Mouse (Mus musculus) kidney, embryonic 15.5 days (tissue): ENCODE data around the gene Arhgap17. TPM values are rescaled to one million over a fixed set of nuclear protein-coding genes. Genes with fewer than 3 reads are reported as not detected.

Experiments used
- ATAC-seq: fragments of 200-750 bp; cut with Nextera tagmentation; replicated peaks from 2 replicates; pipeline ENCODE4 v1.8.0; 2017; ENCODE audit warnings: moderate TSS enrichment; ENCODE audit not compliant: low FRiP score
- H3K27ac ChIP-seq: fragments of 300-500 bp; sonication (generic); 2 replicates; pipeline ENCODE4 v1.5.1; 2015; ENCODE audit warnings: mild to moderate bottlenecking, inconsistent platforms
- H3K27me3 ChIP-seq: fragments of 300-500 bp; sonication (generic); 2 replicates; pipeline ENCODE4 v1.6.1; 2015; ENCODE audit warnings: inconsistent platforms
- H3K36me3 ChIP-seq: fragments of 300-500 bp; sonication (generic); 2 replicates; pipeline ENCODE4 v1.6.1; 2015; ENCODE audit warnings: inconsistent platforms
- H3K4me1 ChIP-seq: fragments of 300-500 bp; sonication (generic); 2 replicates; pipeline ENCODE4 v1.6.1; 2015; ENCODE audit warnings: inconsistent platforms
- H3K4me2 ChIP-seq: fragments of 300-500 bp; sonication (generic); 2 replicates; pipeline ENCODE4 v1.6.1; 2015; ENCODE audit warnings: moderate library complexity, mild to moderate bottlenecking, inconsistent platforms
- H3K4me3 ChIP-seq: fragments of 300-500 bp; sonication (generic); replicated peaks from 2 replicates; pipeline ENCODE4 v1.5.1; 2015; ENCODE audit warnings: mild to moderate bottlenecking, inconsistent platforms
- H3K9ac ChIP-seq: fragments of 300-500 bp; sonication (generic); 2 replicates; pipeline ENCODE4 v1.6.1; 2015; ENCODE audit warnings: mild to moderate bottlenecking, inconsistent platforms
- H3K9me3 ChIP-seq: fragments of 300-500 bp; sonication (generic); replicated peaks from 2 replicates; pipeline ENCODE4 v1.6.1; 2016; ENCODE audit warnings: inconsistent platforms
- WGBS: fragments of 180-500 bp; shearing (Covaris S2); methylation state at CpG from one replicate; pipeline ENCODE4 v1.1.7; 2015; ENCODE audit warnings: mixed read lengths; 5-methylcytosine and 5-hydroxymethylcytosine counted together
- polyA plus RNA-seq: library from polyadenylated mRNA; unstranded; fragments of >200 nt; fragmentation: Nextera tagmentation; extraction: Ambion mirVana; gene quantifications from 2 replicates; pipeline ENCODE4 v1.2.1, GENCODE M21; 2015

Arhgap17 gene
- polyA plus RNA-seq, 1 experiment from 2014 or later, result 25.2 TPM

DNA sequence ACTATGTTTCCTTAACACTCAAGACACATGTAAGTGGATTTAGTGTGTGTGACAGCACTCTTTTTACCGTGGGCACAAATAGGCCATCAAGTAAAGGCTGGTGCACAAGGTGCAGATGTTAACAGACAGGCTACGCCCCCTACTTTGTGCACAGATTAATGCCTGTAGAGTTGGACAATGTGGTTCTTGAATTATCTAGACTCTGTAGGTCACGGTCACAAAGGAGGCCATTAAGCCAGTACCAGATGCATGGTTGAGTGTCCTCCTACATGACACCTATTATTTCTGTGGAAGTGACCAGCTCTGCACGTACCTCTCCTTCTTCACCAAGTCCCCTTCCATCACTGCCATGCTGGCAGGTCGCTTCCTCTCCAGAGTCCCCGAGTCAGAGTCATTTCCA is 73.6 kb downstream of the Arhgap17 start:
- Histone ChIP-seq H3K9ac (no peak overlapping the region), H3K4me2 (no peak overlapping the region), H3K9me3 (no peaks in the 10 kb centered on the region), H3K36me3 (peaks cover 93% of the 10 kb centered on the region), H3K4me1 (0 out of 2 replicates have a peak, but pooled peaks cover 6% of the 10 kb centered on the region), H3K4me3 (no peak overlapping the region), H3K27me3 (no peaks in the 10 kb centered on the region), H3K27ac (no peak overlapping the region)
- ATAC-seq, result no peak
- WGBS, result 91% methylated on average over 6 of the region's 6 CpGs

DNA sequence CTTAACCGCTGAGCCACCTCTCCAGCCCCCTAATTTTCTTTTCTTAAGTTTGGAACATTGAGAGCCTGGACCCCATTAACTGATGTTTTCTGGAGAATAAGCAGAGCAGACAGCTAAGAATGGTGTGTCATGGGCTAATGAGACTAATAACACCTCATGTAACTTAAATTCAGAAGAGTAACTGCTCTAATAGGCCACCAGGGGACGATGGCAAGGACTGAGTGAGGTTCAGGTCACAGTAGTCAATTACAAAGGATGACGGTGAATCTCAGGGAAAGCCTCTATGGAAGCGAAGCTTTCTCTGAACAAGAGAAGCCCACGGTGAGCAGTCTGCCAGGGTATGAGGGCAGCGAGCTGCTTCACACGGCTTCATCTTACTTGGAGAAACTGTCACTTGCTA is 74.3 kb downstream of the Arhgap17 start:
- Histone ChIP-seq H3K27me3 (no peaks in the 10 kb centered on the region), H3K4me1 (0 out of 2 replicates have a peak, but pooled peaks cover 6% of the 10 kb centered on the region), H3K4me3 (no peak overlapping the region), H3K4me2 (no peak overlapping the region), H3K27ac (no peak overlapping the region), H3K9ac (no peak overlapping the region), H3K36me3 (peaks cover 98% of the 10 kb centered on the region), H3K9me3 (no peaks in the 10 kb centered on the region)
- 86% methylated on average over 7 of the region's 7 CpGs for WGBS
- no peak for ATAC-seq

DNA sequence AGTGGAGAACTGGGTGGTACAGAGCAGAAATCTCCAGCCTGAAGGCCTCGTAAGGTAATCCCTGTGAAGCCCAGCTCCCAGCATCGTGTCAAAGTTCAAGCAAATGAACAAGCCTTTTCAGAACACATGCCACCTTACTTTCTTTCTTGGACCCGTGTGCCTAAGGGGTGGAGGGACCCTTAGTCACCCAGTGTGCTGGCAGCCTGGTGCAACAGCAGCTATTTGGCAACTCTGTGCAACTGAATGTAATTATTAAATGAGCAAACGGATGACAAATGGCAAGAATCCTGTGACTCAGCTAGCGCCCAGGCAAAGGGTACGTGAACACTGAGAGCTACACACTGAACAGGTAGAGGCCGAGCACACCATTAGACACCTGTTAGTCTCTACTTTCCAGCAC is 75.8 kb downstream of the Arhgap17 start:
- 93% methylated on average over 7 of the region's 7 CpGs for WGBS
- no peak overlapping the region for H3K27ac ChIP-seq

DNA sequence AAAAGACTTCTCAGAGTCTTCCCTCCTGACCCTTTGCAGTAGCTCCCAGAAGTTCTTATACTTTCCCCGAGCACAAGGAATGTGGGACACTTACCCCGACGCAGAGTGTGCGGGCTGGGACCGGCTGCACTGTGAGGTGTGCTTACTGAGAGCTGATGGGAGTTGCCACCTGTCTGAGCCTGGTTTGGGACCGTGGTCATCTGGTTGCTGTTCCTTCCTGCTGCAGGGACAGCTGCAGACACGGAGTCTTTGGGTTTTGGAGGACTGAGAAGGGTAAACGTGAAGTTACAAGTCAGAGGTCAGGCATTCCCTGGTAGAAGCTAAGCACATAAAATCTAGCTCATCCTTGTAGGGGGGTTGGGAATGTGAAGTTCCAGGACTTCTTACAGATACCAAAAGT is 77.8 kb downstream of the Arhgap17 start:
- H3K27ac ChIP-seq, result no peak overlapping the region
- ATAC-seq, result no peak
- no peak overlapping the region for H3K9ac ChIP-seq
- no peaks in the 10 kb centered on the region for H3K27me3 ChIP-seq
- no peak overlapping the region for H3K4me2 ChIP-seq
- H3K4me1 ChIP-seq, result peaks cover 8% of the 10 kb centered on the region; the same call in 1 of the 2 replicates
- peaks cover 89% of the 10 kb centered on the region for H3K36me3 ChIP-seq
- WGBS, result 66% methylated on average over 8 of the region's 8 CpGs
- H3K4me3 ChIP-seq, result no peak overlapping the region
- H3K9me3 ChIP-seq, result no peaks in the 10 kb centered on the region

More for the DNA sequence above, 75.8 kb downstream of the Arhgap17 start:
- Histone ChIP-seq H3K4me2 (no peak overlapping the region), H3K9me3 (no peaks in the 10 kb centered on the region), H3K36me3 (peaks cover 99% of the 10 kb centered on the region), H3K9ac (no peak overlapping the region), H3K4me3 (no peak overlapping the region), H3K27me3 (no peaks in the 10 kb centered on the region), H3K4me1 (peaks cover 10% of the 10 kb centered on the region; the same call in 1 of the 2 replicates)
- no peak for ATAC-seq

DNA sequence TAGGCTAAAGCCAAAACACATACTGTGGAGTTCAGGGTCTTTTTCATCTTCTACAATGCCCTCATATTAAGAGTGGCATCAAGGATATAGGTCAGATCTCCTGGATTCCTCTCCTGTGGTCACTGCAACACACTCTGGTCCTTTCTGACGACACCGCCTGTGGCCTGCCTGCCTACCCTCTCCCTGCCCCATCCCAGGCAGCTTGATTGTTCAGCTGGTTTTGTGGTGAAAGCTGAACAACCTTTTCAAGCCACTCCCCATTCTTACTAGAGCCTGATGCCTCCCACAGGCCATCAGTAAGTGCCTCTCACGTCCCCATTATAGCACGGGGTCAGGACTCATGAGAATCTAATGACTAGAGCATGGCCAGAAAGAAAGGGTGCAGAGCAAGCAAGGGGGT is 80.5 kb downstream of the Arhgap17 start:
- H3K4me3 ChIP-seq, result no peak overlapping the region
- 59% methylated on average over 4 of the region's 4 CpGs for WGBS
- H3K4me2 ChIP-seq, result no peak overlapping the region
- H3K9me3 ChIP-seq, result no peaks in the 10 kb centered on the region
- peaks cover 88% of the 10 kb centered on the region for H3K36me3 ChIP-seq
- no peak overlapping the region for H3K9ac ChIP-seq
- peaks cover 8% of the 10 kb centered on the region; the same call in 1 of the 2 replicates for H3K4me1 ChIP-seq
- no peak for ATAC-seq
- no peaks in the 10 kb centered on the region for H3K27me3 ChIP-seq
- no peak overlapping the region for H3K27ac ChIP-seq

- Histone ChIP-seq H3K9ac (no peak overlapping the region), H3K4me2 (no peak overlapping the region), H3K36me3 (peaks cover 82% of the 10 kb centered on the region)
Observed at GRCm38 (mm10) chr7:123287903-123288302, 81.8 kb downstream of the Arhgap17 start.

GRCm38 (mm10) chr7:123285896-123286295 is 83.8 kb downstream of the Arhgap17 start:
- Histone ChIP-seq H3K27me3 (no peaks in the 10 kb centered on the region), H3K9ac (no peak overlapping the region), H3K4me3 (no peak overlapping the region), H3K27ac (no peak overlapping the region), H3K9me3 (no peaks in the 10 kb centered on the region), H3K4me2 (no peak overlapping the region), H3K36me3 (peaks cover 68% of the 10 kb centered on the region), H3K4me1 (peaks cover 4% of the 10 kb centered on the region; the same call in 1 of the 2 replicates)
- ATAC-seq, result no peak
- WGBS, result 95% methylated on average over 5 of the region's 5 CpGs

More at GRCm38 (mm10) chr7:123287903-123288302, 81.8 kb downstream of the Arhgap17 start:
- Histone ChIP-seq H3K4me3 (no peak overlapping the region), H3K27me3 (no peaks in the 10 kb centered on the region), H3K9me3 (no peaks in the 10 kb centered on the region), H3K27ac (no peak overlapping the region), H3K4me1 (peaks cover 8% of the 10 kb centered on the region; the same call in 1 of the 2 replicates)
- no peak for ATAC-seq
- 93% methylated on average over 3 of the region's 3 CpGs for WGBS

- H3K9me3 ChIP-seq, result no peaks in the 10 kb centered on the region
- H3K27ac ChIP-seq, result no peak overlapping the region
- no peak overlapping the region for H3K9ac ChIP-seq
- 81% methylated on average over 4 of the region's 4 CpGs for WGBS
- H3K27me3 ChIP-seq, result no peaks in the 10 kb centered on the region
- no peak overlapping the region for H3K4me2 ChIP-seq
- H3K4me3 ChIP-seq, result no peak overlapping the region
- peaks cover 64% of the 10 kb centered on the region for H3K36me3 ChIP-seq
- H3K4me1 ChIP-seq, result no peaks in the 10 kb centered on the region
- no peak for ATAC-seq
Observed at GRCm38 (mm10) chr7:123283826-123284225, 85.9 kb downstream of the Arhgap17 start.

- H3K36me3 ChIP-seq, result peaks cover 57% of the 10 kb centered on the region
- no peak for ATAC-seq
- H3K9ac ChIP-seq, result no peak overlapping the region
- no peak overlapping the region for H3K4me2 ChIP-seq
- no peak overlapping the region for H3K4me3 ChIP-seq
- H3K4me1 ChIP-seq, result no peaks in the 10 kb centered on the region
- no peaks in the 10 kb centered on the region for H3K9me3 ChIP-seq
- WGBS, result 82% methylated on average over 4 of the region's 4 CpGs
- H3K27ac ChIP-seq, result no peak overlapping the region
- H3K27me3 ChIP-seq, result no peaks in the 10 kb centered on the region
Observed at GRCm38 (mm10) chr7:123279797-123280196, 89.9 kb downstream of the Arhgap17 start.

- no peaks in the 10 kb centered on the region for H3K9me3 ChIP-seq
- H3K4me3 ChIP-seq, result no peak overlapping the region
- no peak overlapping the region for H3K9ac ChIP-seq
- H3K27ac ChIP-seq, result no peak overlapping the region
- 94% methylated on average over 4 of the region's 4 CpGs for WGBS
- H3K4me1 ChIP-seq, result no peaks in the 10 kb centered on the region
- peaks cover 40% of the 10 kb centered on the region for H3K36me3 ChIP-seq
- no peaks in the 10 kb centered on the region for H3K27me3 ChIP-seq
- H3K4me2 ChIP-seq, result no peak overlapping the region
- ATAC-seq, result no peak
Observed at GRCm38 (mm10) chr7:123276568-123276967, 93.1 kb downstream of the Arhgap17 start.

DNA sequence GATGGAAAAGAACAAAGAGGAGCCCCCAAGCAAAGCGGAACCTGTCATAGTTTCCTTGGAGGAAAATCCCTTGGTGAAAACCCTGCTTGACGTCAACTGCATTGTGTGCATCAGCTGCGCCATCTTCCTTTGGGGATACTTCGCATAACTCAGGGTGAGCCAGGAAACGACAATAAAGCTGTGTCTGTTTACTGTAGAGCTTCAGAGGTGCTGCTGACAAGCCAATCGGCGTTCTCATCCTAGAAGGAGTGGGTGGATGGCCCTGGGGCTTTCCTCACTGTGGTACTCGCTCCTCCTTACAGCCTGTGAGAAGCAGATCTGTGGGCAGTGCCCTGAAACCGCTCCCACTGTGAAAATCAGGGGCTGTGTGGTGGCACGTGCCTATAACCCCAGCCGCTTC is 96.7 kb downstream of the Arhgap17 start:
- Histone ChIP-seq H3K36me3 (peaks cover 16% of the 10 kb centered on the region), H3K9me3 (no peaks in the 10 kb centered on the region), H3K4me1 (no peaks in the 10 kb centered on the region), H3K9ac (no peak overlapping the region), H3K4me2 (no peak overlapping the region), H3K27me3 (no peaks in the 10 kb centered on the region), H3K4me3 (no peak overlapping the region), H3K27ac (no peak overlapping the region)
- 64% methylated on average over 11 of the region's 11 CpGs for WGBS
- ATAC-seq, result no peak

DNA sequence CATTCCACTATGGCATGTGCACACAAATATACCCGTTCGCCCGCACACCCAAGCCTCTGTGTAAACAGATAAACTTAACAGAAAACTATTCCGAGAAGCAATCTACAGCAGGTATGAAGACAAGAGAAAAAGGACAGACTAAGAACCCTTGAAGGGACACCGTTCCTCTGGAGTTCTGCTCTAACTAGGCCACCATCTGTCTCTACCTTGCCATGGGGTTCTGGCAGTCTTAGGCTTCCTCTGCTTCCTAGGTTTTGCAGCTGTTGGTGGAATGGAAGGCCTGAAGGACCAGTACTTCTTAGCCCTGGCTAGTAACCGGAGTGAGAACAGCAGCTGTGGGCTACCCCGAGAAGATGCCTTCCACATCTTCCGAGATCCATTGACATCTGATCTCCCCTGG is 111.6 kb downstream of the Arhgap17 start:
- Histone ChIP-seq H3K27me3 (no peaks in the 10 kb centered on the region), H3K36me3 (no peaks in the 10 kb centered on the region), H3K9me3 (no peaks in the 10 kb centered on the region), H3K9ac (no peak overlapping the region), H3K4me3 (no peak overlapping the region), H3K27ac (no peak overlapping the region), H3K4me1 (no peaks in the 10 kb centered on the region), H3K4me2 (no peak overlapping the region)
- 83% methylated on average over 8 of the region's 8 CpGs for WGBS
- no peak for ATAC-seq
